In genomic region chr4:35051152-35051551, GRCm38 (mm10) we compare ENCODE assay signal across 16 mouse cellular contexts.
"Had no signal": no experiment of that assay in that cellular context is flagged by ENCODE, and none has a peak within 500 bp of the region (broad histone marks: within the 10 kb centered on the region; RNA-seq: fewer than 3 reads in every experiment).

No protein-coding gene starts in this region.

- H3K4me2 ChIP-seq: kidney, embryonic 15.5 days; liver, embryonic 13.5 days; lung, embryonic 15.5 days; midbrain, embryonic 13.5 days; neural tube, embryonic 12.5 days had no signal

- H3K27ac ChIP-seq: kidney, embryonic 15.5 days; left cerebral cortex, adult 2 months; liver, embryonic 13.5 days; lung, embryonic 15.5 days; macrophage; midbrain, embryonic 13.5 days; neural tube, embryonic 12.5 days; stomach, postnatal 0 days had no signal

- DNase-seq: kidney, adult 8-10 months; kidney, postnatal 10 days; kidney, postnatal 36 days; layer of hippocampus, postnatal 36 days; liver, embryonic 13.5 days; thymus, adult 2 months; thymus, postnatal 14 days; thymus, postnatal 4 days had no signal

- H3K9ac ChIP-seq: kidney, embryonic 15.5 days; liver, embryonic 13.5 days; lung, embryonic 15.5 days; midbrain, embryonic 13.5 days; neural tube, embryonic 12.5 days had no signal

- H3K4me1 ChIP-seq: midbrain, embryonic 13.5 days had no signal

- H3K36me3 ChIP-seq: kidney, embryonic 15.5 days; liver, embryonic 13.5 days; lung, embryonic 15.5 days; midbrain, embryonic 13.5 days; neural tube, embryonic 12.5 days had no signal

- H3K27me3 ChIP-seq: kidney, embryonic 15.5 days; liver, embryonic 13.5 days; lung, embryonic 15.5 days; midbrain, embryonic 13.5 days; neural tube, embryonic 12.5 days had no signal

- H3K4me3 ChIP-seq: kidney, embryonic 15.5 days; left cerebral cortex, adult 2 months; liver, embryonic 13.5 days; lung, embryonic 15.5 days; midbrain, embryonic 13.5 days; neural tube, embryonic 12.5 days had no signal

- ATAC-seq: midbrain, embryonic 13.5 days; midbrain, embryonic 16.5 days had no signal

- H3K9me3 ChIP-seq: kidney, embryonic 15.5 days; liver, embryonic 13.5 days; lung, embryonic 15.5 days; midbrain, embryonic 13.5 days; neural tube, embryonic 12.5 days had no signal
